Mouse (Mus musculus): Measurements from ENCODE around the gene Nans. TPM values are rescaled to one million over a fixed set of nuclear protein-coding genes. Genes with fewer than 3 reads are reported as not detected.

Gene Nans
- polyA plus RNA-seq, 1 experiment from 2014 or later, result 76.5 TPM

GRCm38 (mm10) chr4:46535840-46536361 lies 46.9 kb downstream of the Nans start, which contains the start of gene Trim14:
Trim14 (minus strand) TSS chr4:46536141.
- Histone ChIP-seq H3K9ac (replicated peaks) (peak within 1 kb of the TSS; percentile 44), H3K27me3 (replicated peaks) (peaks cover 56% of the 10 kb centered on the region), H3K36me3 (peaks cover 9% of the 10 kb centered on the region; the same call in 1 of the 2 replicates), H3K27ac (replicated peaks) (no peak within 1 kb of the TSS), H3K9me3 (replicated peaks) (no peaks in the 10 kb centered on the region), H3K4me2 (peak within 1 kb of the TSS; percentile 70), H3K4me1 (peaks cover 26% of the 10 kb centered on the region), H3K4me3 (replicated peaks) (peak within 1 kb of the TSS; percentile 46)
- under 1% methylated on average over 46 of the region's 46 CpGs for WGBS
- peak; percentile 68 for ATAC-seq (ENCODE audit: low FRiP score)

- Histone ChIP-seq H3K4me1 (peaks cover 22% of the 10 kb centered on the region), H3K4me3 (replicated peaks) (no peak overlapping the region), H3K9ac (replicated peaks) (no peak overlapping the region), H3K4me2 (no peak overlapping the region), H3K27me3 (replicated peaks) (peaks cover 39% of the 10 kb centered on the region), H3K36me3 (peaks cover 9% of the 10 kb centered on the region; the same call in 1 of the 2 replicates), H3K9me3 (replicated peaks) (no peaks in the 10 kb centered on the region), H3K27ac (replicated peaks) (no peak overlapping the region)
- 59% methylated on average over 9 of the region's 9 CpGs for WGBS
- ATAC-seq (ENCODE audit: low FRiP score), result no peak
Measured at GRCm38 (mm10) chr4:46539167-46539566, 50.1 kb downstream of the Nans start.

- Histone ChIP-seq H3K36me3 (peaks cover 12% of the 10 kb centered on the region; the same call in 1 of the 2 replicates), H3K4me1 (no peaks in the 10 kb centered on the region), H3K4me2 (no peak overlapping the region), H3K4me3 (replicated peaks) (no peak overlapping the region), H3K27ac (replicated peaks) (no peak overlapping the region), H3K9me3 (replicated peaks) (no peaks in the 10 kb centered on the region), H3K9ac (replicated peaks) (no peak overlapping the region), H3K27me3 (replicated peaks) (peaks cover 15% of the 10 kb centered on the region)
- ATAC-seq (ENCODE audit: low FRiP score), result no peak
- WGBS, result 41% methylated on average over 9 of the region's 9 CpGs
Measured at GRCm38 (mm10) chr4:46541707-46542106, 52.7 kb downstream of the Nans start.

- Histone ChIP-seq H3K27ac (replicated peaks) (no peak overlapping the region), H3K27me3 (replicated peaks) (0 out of 2 replicates have a peak, but pooled peaks cover 3% of the 10 kb centered on the region), H3K4me3 (replicated peaks) (no peak overlapping the region), H3K9ac (replicated peaks) (no peak overlapping the region), H3K4me1 (no peaks in the 10 kb centered on the region), H3K9me3 (replicated peaks) (no peaks in the 10 kb centered on the region), H3K36me3 (peaks cover 15% of the 10 kb centered on the region), H3K4me2 (no peak overlapping the region)
- ATAC-seq (ENCODE audit: low FRiP score), result no peak
- WGBS, result 90% methylated on average over 13 of the region's 13 CpGs
Measured at GRCm38 (mm10) chr4:46543366-46544050, 54.5 kb downstream of the Nans start.

- Histone ChIP-seq H3K9ac (replicated peaks) (no peak overlapping the region), H3K4me3 (replicated peaks) (no peak overlapping the region), H3K36me3 (peaks cover 15% of the 10 kb centered on the region; the same call in 1 of the 2 replicates), H3K4me1 (no peaks in the 10 kb centered on the region), H3K27ac (replicated peaks) (no peak overlapping the region), H3K9me3 (replicated peaks) (no peaks in the 10 kb centered on the region), H3K4me2 (no peak overlapping the region), H3K27me3 (replicated peaks) (no peaks in the 10 kb centered on the region)
- 42% methylated on average over 1 of the region's 1 CpGs for WGBS
- no peak for ATAC-seq (ENCODE audit: low FRiP score)
Measured at GRCm38 (mm10) chr4:46544313-46544712, 55.3 kb downstream of the Nans start.

GRCm38 (mm10) chr4:46545498-46545897 lies 56.5 kb downstream of the Nans start:
- no peak for ATAC-seq (ENCODE audit: low FRiP score)
- peaks cover 15% of the 10 kb centered on the region; the same call in 1 of the 2 replicates for H3K36me3 ChIP-seq
- 13% methylated on average over 9 of the region's 9 CpGs for WGBS
- H3K4me2 ChIP-seq, result no peak overlapping the region
- no peak overlapping the region for H3K4me3 ChIP-seq (replicated peaks)
- H3K9me3 ChIP-seq (replicated peaks), result no peaks in the 10 kb centered on the region
- H3K9ac ChIP-seq (replicated peaks), result no peak overlapping the region
- no peaks in the 10 kb centered on the region for H3K27me3 ChIP-seq (replicated peaks)
- H3K4me1 ChIP-seq, result no peaks in the 10 kb centered on the region
- H3K27ac ChIP-seq (replicated peaks), result no peak overlapping the region

GRCm38 (mm10) chr4:46546709-46547108 lies 57.7 kb downstream of the Nans start:
- no peak overlapping the region for H3K9ac ChIP-seq (replicated peaks)
- 32% methylated on average over 6 of the region's 6 CpGs for WGBS
- no peak overlapping the region for H3K4me3 ChIP-seq (replicated peaks)
- no peak overlapping the region for H3K27ac ChIP-seq (replicated peaks)
- H3K4me1 ChIP-seq, result no peaks in the 10 kb centered on the region
- H3K27me3 ChIP-seq (replicated peaks), result no peaks in the 10 kb centered on the region
- H3K9me3 ChIP-seq (replicated peaks), result no peaks in the 10 kb centered on the region
- H3K36me3 ChIP-seq, result peaks cover 15% of the 10 kb centered on the region; the same call in 1 of the 2 replicates
- no peak for ATAC-seq (ENCODE audit: low FRiP score)
- no peak overlapping the region for H3K4me2 ChIP-seq

GRCm38 (mm10) chr4:46549979-46550378 lies 60.9 kb downstream of the Nans start:
- ATAC-seq (ENCODE audit: low FRiP score), result no peak
- WGBS, result 83% methylated on average over 9 of the region's 10 CpGs
- no peak overlapping the region for H3K4me2 ChIP-seq
- H3K27me3 ChIP-seq (replicated peaks), result no peaks in the 10 kb centered on the region
- H3K4me3 ChIP-seq (replicated peaks), result no peak overlapping the region
- no peak overlapping the region for H3K9ac ChIP-seq (replicated peaks)
- no peak overlapping the region for H3K27ac ChIP-seq (replicated peaks)
- peaks cover 15% of the 10 kb centered on the region; the same call in 1 of the 2 replicates for H3K36me3 ChIP-seq
- no peaks in the 10 kb centered on the region for H3K9me3 ChIP-seq (replicated peaks)
- H3K4me1 ChIP-seq, result no peaks in the 10 kb centered on the region

- no peaks in the 10 kb centered on the region for H3K27me3 ChIP-seq (replicated peaks)
- H3K9ac ChIP-seq (replicated peaks), result no peak overlapping the region
- peaks cover 15% of the 10 kb centered on the region; the same call in 1 of the 2 replicates for H3K36me3 ChIP-seq
- ATAC-seq (ENCODE audit: low FRiP score), result no peak
- H3K9me3 ChIP-seq (replicated peaks), result no peaks in the 10 kb centered on the region
- no peak overlapping the region for H3K4me2 ChIP-seq
- 66% methylated on average over 8 of the region's 8 CpGs for WGBS
- no peaks in the 10 kb centered on the region for H3K4me1 ChIP-seq
- no peak overlapping the region for H3K27ac ChIP-seq (replicated peaks)
- H3K4me3 ChIP-seq (replicated peaks), result no peak overlapping the region
Measured at GRCm38 (mm10) chr4:46550406-46550805, 61.4 kb downstream of the Nans start.

Other genes starting within 250 kb of the Nans start
- not detected in 2 replicates for gene Foxe1, start 145.6 kb upstream of the Nans start, polyA plus RNA-seq (2015; fragmentation: Nextera tagmentation; extraction: Ambion mirVana)
- gene Trmo, start 99.8 kb upstream of the Nans start, polyA plus RNA-seq (2015; fragmentation: Nextera tagmentation; extraction: Ambion mirVana), result 8.4 and 10.7 TPM in 2 replicates
- 0.24 and 1.2 TPM in 2 replicates for gene Hemgn, start 75.7 kb upstream of the Nans start, polyA plus RNA-seq (2015; fragmentation: Nextera tagmentation; extraction: Ambion mirVana)
- gene Anp32b, start 38.3 kb upstream of the Nans start, polyA plus RNA-seq (2015; fragmentation: Nextera tagmentation; extraction: Ambion mirVana), result 70.3 and 129 TPM in 2 replicates
- gene Trim14, start 46.9 kb downstream of the Nans start, polyA plus RNA-seq (2015; fragmentation: Nextera tagmentation; extraction: Ambion mirVana), result 1.5 and 5.1 TPM in 2 replicates
- gene Coro2a, start 113.0 kb downstream of the Nans start, polyA plus RNA-seq (2015; fragmentation: Nextera tagmentation; extraction: Ambion mirVana), result 9.8 and 18.7 TPM in 2 replicates
- 0.73 and 1.7 TPM in 2 replicates for gene Tbc1d2, start 161.0 kb downstream of the Nans start, polyA plus RNA-seq (2015; fragmentation: Nextera tagmentation; extraction: Ambion mirVana)

All from neural tube, embryonic 15.5 days (tissue).